Mouse (Mus musculus) kidney, adult 2 months (tissue): Measurements from ENCODE around the gene Prpf40a. TPM values are rescaled to one million over a fixed set of nuclear protein-coding genes. Genes with fewer than 3 reads are reported as not detected.

Source experiments
- DNase-seq: peaks from one replicate; pipeline ENCODE4 v3.0.0; 2021
- H3K27ac ChIP-seq: fragments of 200-500 bp; 2 replicates; pipeline ENCODE4 v1.5.1; 2012; ENCODE audit warnings: low read depth, low read length, control low read depth, inconsistent platforms; ENCODE audit not compliant: insufficient read depth
- H3K27me3 ChIP-seq: fragments of 200-500 bp; replicated peaks from 2 replicates; pipeline ENCODE4 v1.6.1; 2012; ENCODE audit warnings: mild to moderate bottlenecking, moderate library complexity, low read length, inconsistent platforms; ENCODE audit not compliant: control insufficient read depth, insufficient read depth
- H3K36me3 ChIP-seq: fragments of 200-500 bp; 2 replicates; pipeline ENCODE4 v1.6.1; 2012; ENCODE audit warnings: mild to moderate bottlenecking, moderate library complexity, low read length, inconsistent platforms; ENCODE audit not compliant: control insufficient read depth, insufficient read depth
- H3K4me1 ChIP-seq: fragments of 200-500 bp; 2 replicates; pipeline ENCODE4 v1.6.1; 2011; ENCODE audit warnings: low read length; ENCODE audit not compliant: control insufficient read depth, insufficient read depth
- H3K4me3 ChIP-seq: fragments of 200-500 bp; 2 replicates; pipeline ENCODE4 v1.5.1; 2011; ENCODE audit warnings: mild to moderate bottlenecking, low read depth, low read length, control low read depth; ENCODE audit not compliant: insufficient read depth
- CTCF ChIP-seq: fragments of 200-500 bp; conservative IDR thresholded peaks from 2 replicates; pipeline ENCODE4 v1.5.1; 2011; ENCODE audit warnings: low read depth, mild to moderate bottlenecking, control low read depth, low read length, moderate library complexity, mixed read lengths; ENCODE audit not compliant: insufficient read depth, insufficient read length
- POLR2A ChIP-seq: fragments of 200-500 bp; IDR thresholded peaks from one replicate; pipeline ENCODE4 v1.6.1; 2011; ENCODE audit warnings: low read depth, low read length, control low read depth
- WGBS: fragments of 180-500 bp; shearing (Covaris S2); methylation state at CpG from one replicate; pipeline ENCODE4 v1.1.7; 2018; 5-methylcytosine and 5-hydroxymethylcytosine counted together
- polyA plus RNA-seq: library from polyadenylated mRNA; depleted of rRNA; stranded (reverse); fragments of >200 nt; gene quantifications from 2 replicates; pipeline ENCODE4 v1.2.3, GENCODE M21; 2012

The Prpf40a gene
- polyA plus RNA-seq, 1 experiment = 13.8 TPM

DNA sequence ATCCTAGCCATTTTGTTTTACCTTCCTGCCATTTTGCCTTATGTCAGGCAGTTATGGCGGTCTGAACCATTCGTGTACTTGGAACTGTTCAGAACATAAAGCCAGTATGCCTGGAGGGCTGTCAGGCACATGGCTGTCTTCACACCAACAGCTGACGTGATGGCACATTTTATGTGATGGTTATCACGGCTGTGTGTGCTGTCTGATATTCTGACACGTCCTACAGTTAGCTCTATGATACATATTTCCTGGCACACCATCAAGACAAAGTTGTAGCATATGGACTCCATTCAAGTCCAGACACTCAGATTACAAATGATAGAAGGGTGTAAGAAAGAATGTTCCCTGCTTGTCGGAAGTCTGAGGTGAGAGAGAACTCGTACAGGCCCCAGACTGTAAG is 85.0 kb downstream of the Prpf40a start:
- 83% methylated on average over 7 of the region's 7 CpGs for WGBS
- H3K36me3 ChIP-seq = no peaks in the 10 kb centered on the region
- H3K4me1 ChIP-seq = no peaks in the 10 kb centered on the region
- H3K4me3 ChIP-seq = no peak overlapping the region
- TF ChIP-seq POLR2A (no peak), CTCF (no peak)
- no peak for DNase-seq
- no peak overlapping the region for H3K27ac ChIP-seq
- H3K27me3 ChIP-seq = no peaks in the 10 kb centered on the region

DNA sequence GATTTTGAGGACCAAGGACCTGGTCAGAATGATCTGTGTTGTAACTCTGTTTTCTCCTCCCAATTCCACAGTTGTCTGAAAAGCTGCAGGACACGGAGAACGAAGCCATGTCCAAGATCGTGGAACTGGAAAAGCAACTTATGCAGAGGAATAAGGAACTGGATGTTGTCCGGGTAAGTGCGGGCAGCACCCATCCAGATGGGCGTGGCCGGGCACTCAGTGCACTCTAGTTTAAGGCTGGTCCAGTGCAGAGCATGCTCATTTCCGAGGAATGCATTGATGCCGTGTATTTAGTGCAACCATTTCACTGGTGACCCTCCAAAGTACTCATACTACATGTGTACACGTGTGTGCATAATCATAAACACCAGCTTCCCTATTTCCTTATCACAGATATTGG is 85.7 kb downstream of the Prpf40a start:
- no peak for DNase-seq
- no peak overlapping the region for H3K27ac ChIP-seq
- no peak for TF ChIP-seq CTCF
- H3K27me3 ChIP-seq = no peaks in the 10 kb centered on the region
- H3K4me3 ChIP-seq = no peak overlapping the region
- no peaks in the 10 kb centered on the region for H3K36me3 ChIP-seq
- 93% methylated on average over 10 of the region's 10 CpGs for WGBS
- H3K4me1 ChIP-seq = no peaks in the 10 kb centered on the region

DNA sequence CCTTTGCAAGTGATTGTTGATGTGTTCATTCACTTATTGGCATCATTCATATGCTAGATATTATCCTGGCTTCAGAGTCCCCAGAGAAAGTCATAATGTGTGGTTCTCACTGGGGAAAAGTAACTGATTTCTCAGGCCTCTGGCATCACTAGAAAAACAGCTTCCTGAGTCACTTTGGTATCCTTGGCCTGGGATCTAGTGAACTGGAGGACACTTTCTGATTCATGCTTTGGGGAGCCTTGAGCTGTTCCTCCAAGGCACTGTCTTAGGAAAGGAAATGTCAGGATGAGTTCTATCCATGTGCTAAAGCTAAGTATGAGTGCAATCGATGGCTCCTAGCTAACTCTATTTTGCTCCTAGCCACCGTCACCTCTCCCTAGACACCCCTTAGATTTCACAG is 88.2 kb downstream of the Prpf40a start:
- TF ChIP-seq CTCF = no peak
- no peak for TF ChIP-seq POLR2A
- Histone ChIP-seq H3K4me3 (no peak overlapping the region), H3K27ac (no peak overlapping the region), H3K4me1 (no peaks in the 10 kb centered on the region), H3K36me3 (no peaks in the 10 kb centered on the region), H3K27me3 (no peaks in the 10 kb centered on the region)
- no peak for DNase-seq
- WGBS = 94% methylated on average over 2 of the region's 2 CpGs

DNA sequence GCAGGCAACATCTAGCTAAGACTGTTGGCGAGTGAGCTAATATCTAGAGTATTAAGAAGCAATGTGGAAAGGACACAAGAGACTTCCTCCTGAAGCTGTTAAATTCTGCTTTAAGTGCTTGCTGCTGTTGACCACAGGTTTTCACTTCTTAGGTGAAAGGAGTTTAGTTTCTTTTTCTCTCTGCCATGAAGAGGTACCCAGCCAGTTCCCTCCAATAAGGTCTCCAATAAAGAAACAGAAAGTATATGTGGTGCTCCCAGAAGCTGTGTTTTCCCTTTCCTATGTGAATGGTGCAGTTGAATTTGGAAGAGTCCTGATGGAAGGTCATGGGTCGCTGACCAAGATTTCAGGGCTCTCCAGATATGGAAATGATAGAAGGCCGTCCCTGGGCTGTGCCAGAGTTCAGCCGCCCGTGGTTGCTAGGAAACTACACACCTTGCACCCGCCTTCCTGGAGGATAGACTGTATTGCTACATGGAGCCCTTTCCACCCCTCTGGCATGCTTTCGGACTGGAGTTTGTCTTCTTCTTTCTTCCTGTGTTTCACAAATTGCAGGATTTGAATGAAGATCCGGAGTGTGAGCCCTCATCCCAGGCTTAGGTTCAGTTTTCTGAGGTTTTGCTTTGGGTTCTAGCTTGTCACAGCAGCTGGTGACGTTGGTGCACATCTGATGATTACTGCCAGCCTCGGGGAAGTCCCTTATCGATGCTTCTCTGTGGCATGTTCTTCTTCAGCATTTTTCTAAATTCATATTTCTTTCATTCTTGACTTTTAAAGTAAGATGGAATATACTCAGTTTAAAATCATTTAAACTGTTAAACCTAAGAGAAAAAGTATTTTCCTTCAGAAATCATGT is 89.0 kb downstream of the Prpf40a start:
- no peaks in the 10 kb centered on the region for H3K27me3 ChIP-seq
- WGBS = 70% methylated on average over 11 of the region's 11 CpGs
- DNase-seq = no peak
- H3K4me3 ChIP-seq = no peak overlapping the region
- no peak overlapping the region for H3K27ac ChIP-seq
- TF ChIP-seq POLR2A = no peak
- TF ChIP-seq CTCF = no peak
- no peaks in the 10 kb centered on the region for H3K36me3 ChIP-seq
- no peaks in the 10 kb centered on the region for H3K4me1 ChIP-seq

DNA sequence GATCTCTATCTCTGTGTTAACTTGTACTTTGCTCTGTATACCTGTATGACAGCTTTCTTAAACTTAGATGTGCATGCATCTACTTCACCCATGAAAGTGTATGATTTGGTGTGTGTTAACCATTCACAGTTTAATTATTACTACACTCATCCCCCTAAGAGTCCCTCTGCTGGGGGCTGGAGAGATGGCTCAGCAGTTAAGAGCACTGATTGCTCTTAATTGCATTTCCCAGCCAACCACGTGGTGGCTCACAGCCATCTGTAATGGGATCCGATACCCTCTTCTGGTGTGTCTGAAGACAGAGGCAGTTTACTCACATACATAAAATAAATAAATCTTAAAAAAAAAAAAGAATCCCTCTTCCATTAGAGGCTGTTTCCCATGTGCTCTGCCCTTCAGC is 91.0 kb downstream of the Prpf40a start:
- Histone ChIP-seq H3K4me3 (no peak overlapping the region), H3K27me3 (no peaks in the 10 kb centered on the region), H3K27ac (no peak overlapping the region), H3K36me3 (no peaks in the 10 kb centered on the region), H3K4me1 (no peaks in the 10 kb centered on the region)
- DNase-seq = no peak
- no peak for TF ChIP-seq CTCF
- TF ChIP-seq POLR2A = no peak
- WGBS = 36% methylated on average over 2 of the region's 2 CpGs

DNA sequence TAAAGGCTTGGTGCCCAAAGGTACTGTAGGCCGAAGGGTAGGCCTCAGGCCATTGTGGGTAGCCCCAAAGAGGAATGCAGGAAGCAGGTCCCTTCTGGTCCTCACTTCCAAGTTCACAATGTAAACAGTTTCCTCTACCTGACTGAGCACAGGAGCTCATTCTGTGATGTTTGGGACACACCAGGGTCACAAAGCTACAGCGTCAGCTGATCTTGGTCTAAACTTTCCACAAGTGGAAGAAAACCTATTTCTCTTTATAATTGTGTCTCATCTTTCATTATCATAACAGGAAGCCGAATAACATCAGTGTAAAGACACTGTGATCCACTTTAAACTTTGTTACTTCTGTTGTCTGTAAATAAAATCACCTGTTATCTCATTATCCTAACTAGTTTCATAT is 95.6 kb downstream of the Prpf40a start:
- TF ChIP-seq POLR2A = no peak
- TF ChIP-seq CTCF = no peak
- WGBS = 87% methylated on average over 3 of the region's 3 CpGs
- H3K4me1 ChIP-seq = no peaks in the 10 kb centered on the region
- H3K4me3 ChIP-seq = no peak overlapping the region
- no peak for DNase-seq
- no peaks in the 10 kb centered on the region for H3K27me3 ChIP-seq
- no peaks in the 10 kb centered on the region for H3K36me3 ChIP-seq
- H3K27ac ChIP-seq = no peak overlapping the region

DNA sequence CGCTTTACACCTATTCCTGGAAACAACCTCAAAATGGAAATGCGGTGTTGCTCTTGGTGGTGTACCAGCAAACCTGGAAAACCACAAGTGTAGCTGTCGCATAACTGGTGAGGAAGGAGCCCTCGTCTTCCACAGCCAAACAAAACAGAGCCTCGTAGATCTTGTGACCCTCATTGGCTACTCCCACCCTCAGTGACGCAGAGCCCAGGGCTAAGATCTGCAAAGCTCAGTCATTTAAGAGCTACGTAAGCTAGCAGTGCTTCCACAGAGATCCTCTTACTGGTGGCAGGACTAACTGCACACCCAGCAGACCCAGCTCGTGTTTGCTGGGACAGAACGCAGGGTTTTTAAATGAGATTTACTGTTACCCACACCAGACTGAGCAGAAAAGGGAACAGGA is 96.1 kb downstream of the Prpf40a start:
- TF ChIP-seq POLR2A (no peak), CTCF (no peak)
- no peak overlapping the region for H3K27ac ChIP-seq
- H3K4me1 ChIP-seq = no peaks in the 10 kb centered on the region
- no peaks in the 10 kb centered on the region for H3K27me3 ChIP-seq
- H3K36me3 ChIP-seq = no peaks in the 10 kb centered on the region
- DNase-seq = peak; percentile 34
- WGBS = 66% methylated on average over 9 of the region's 9 CpGs
- no peak overlapping the region for H3K4me3 ChIP-seq
